Mouse (Mus musculus) embryonic fibroblast, embryonic 13.5 days (primary cell): ENCODE results near the gene Prmt7. TPM values are rescaled to one million over a fixed set of nuclear protein-coding genes. Genes with fewer than 3 reads are reported as not detected.

Experiments used
- H3K27ac ChIP-seq: 2 replicates; pipeline ENCODE4 v1.5.1; 2012; ENCODE audit warnings: low read length, control low read depth, inconsistent platforms; ENCODE audit not compliant: insufficient read depth
- H3K4me1 ChIP-seq: 2 replicates; pipeline ENCODE4 v1.6.1; 2011; ENCODE audit warnings: low read length; ENCODE audit not compliant: control insufficient read depth, insufficient read depth
- H3K4me3 ChIP-seq: 2 replicates; pipeline ENCODE4 v1.5.1; 2011; ENCODE audit warnings: mild to moderate bottlenecking, control low read depth, low read length; ENCODE audit not compliant: insufficient read depth
- CTCF ChIP-seq: IDR thresholded peaks from 2 replicates; pipeline ENCODE4 v1.5.1; 2011; ENCODE audit warnings: mild to moderate bottlenecking, control low read depth, low read length, moderate library complexity, borderline replicate concordance; ENCODE audit not compliant: insufficient read depth
- POLR2A ChIP-seq: IDR thresholded peaks from 2 replicates; pipeline ENCODE4 v1.6.1; 2011; ENCODE audit warnings: low read depth, mild to moderate bottlenecking, control low read depth, low read length, moderate library complexity
- polyA plus RNA-seq: library from polyadenylated mRNA; stranded (reverse); fragments of >200 nt; gene quantifications from 2 replicates; pipeline ENCODE4 v1.2.4, GENCODE M21; 2011; ENCODE audit warnings: low read depth; ENCODE audit not compliant: missing spikeins, insufficient read length

The Prmt7 gene
- polyA plus RNA-seq, 1 experiment = 33.6 TPM

DNA sequence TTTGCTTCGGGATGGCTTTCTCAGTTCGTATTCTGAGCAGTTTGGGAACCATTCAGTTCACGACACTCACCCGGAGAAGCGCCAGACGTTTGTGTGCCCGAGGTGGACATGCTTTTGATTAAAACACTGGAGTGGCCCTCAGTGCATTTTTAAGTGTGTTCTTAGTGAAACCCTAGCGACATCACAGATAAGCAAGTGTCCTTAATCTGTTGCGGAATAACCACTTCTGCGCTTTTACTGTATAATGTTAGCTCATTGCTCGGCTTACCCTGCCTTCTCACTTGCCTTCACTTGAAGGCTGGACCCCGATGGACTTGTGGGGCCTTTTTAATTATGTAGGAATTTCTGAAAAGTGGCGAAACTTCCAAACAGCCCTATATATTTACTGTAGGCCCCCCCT is 685 bp downstream of the Prmt7 start:
- H3K4me1 ChIP-seq = no peaks in the 10 kb centered on the region
- peak overlapping the region; percentile 72 for H3K4me3 ChIP-seq
- TF ChIP-seq POLR2A (no peak), CTCF (no peak)
- H3K27ac ChIP-seq = peak overlapping the region; percentile 62

DNA sequence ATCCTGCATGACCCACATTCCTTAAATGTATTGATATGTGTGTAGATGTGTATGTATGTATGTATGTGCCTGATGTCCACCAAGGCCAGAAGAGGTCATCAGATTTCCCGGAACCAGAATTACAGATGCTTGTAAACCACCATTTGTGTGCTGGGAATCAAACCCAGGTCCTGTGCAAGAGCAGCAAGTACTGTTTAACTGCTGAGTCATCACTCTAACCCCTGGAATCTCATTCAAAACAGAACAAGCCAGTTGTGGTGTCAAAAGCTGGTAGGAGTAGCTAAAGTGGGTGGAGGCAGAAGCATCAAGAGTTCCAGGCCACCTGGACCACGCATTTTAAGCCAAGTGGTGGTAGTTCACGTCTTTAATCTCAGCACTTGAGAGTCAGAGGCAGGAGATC is 3.2 kb downstream of the Prmt7 start:
- Histone ChIP-seq H3K27ac (no peak overlapping the region), H3K4me3 (no peak overlapping the region), H3K4me1 (no peaks in the 10 kb centered on the region)
- no peak for TF ChIP-seq POLR2A
- no peak for TF ChIP-seq CTCF

DNA sequence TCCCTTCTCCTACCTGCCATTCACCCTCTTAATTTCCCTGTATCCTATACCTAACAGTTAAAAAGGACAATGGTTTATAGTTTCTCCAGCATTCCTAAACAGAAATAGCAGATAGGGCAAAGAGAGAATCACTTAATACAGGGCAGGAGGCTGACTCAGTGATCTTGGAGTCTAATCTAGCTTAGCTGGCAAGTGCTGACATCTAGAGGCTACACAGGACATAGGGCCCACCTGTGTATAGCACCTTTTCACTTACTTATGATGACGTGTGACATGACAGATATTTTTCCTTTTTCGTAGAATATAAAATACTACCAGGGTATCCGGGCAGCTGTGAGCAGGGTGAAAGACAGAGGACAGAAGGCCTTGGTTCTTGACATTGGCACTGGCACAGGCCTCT is 8.9 kb downstream of the Prmt7 start:
- no peak overlapping the region for H3K27ac ChIP-seq
- H3K4me1 ChIP-seq = no peaks in the 10 kb centered on the region
- TF ChIP-seq CTCF = no peak
- H3K4me3 ChIP-seq = no peak overlapping the region

DNA sequence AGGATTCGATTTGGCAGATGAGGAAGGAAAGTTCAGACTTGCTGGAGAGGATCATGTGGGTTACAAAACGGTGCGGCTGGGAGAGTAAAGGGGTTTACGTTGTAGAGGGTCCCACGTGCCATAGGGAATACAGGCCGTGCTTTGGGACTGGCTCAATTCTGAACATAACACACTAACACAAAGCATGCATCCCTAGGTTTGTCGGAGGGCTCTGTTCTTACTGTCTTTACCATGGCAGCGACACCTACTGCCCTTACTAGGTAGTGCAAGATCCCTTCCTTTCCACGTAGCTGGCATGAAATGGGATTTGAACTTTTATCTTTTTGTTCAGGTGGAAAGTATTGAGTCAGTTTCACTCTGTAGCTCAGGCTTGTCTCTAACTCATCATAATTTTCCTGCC is 15.9 kb downstream of the Prmt7 start:
- no peaks in the 10 kb centered on the region for H3K4me1 ChIP-seq
- TF ChIP-seq POLR2A = no peak
- TF ChIP-seq CTCF = peak; percentile 55; the same call in 1 of the 2 replicates
- H3K27ac ChIP-seq = no peak overlapping the region
- H3K4me3 ChIP-seq = no peak overlapping the region

DNA sequence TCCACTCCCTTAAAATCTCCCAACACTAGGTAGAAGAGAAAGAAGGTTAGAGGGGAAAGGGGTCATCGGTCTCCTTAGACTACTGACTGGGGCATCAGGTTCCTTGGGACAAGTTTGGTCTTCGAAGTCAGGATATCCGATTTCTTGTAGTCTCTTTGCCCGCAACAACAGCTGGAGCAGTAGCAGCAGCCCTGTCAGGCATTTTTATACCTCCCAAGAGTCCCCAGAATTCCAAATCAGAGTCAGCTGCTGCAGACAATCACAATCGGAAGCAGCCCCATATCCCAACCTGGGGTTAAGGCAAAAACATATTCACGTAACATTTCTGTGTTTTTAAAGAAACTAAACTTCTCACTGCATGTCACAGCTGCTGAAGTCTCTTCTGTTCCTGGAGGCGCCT is 20.8 kb downstream of the Prmt7 start:
- H3K4me1 ChIP-seq = no peaks in the 10 kb centered on the region
- no peak overlapping the region for H3K27ac ChIP-seq
- no peak for TF ChIP-seq POLR2A
- no peak for TF ChIP-seq CTCF
- no peak overlapping the region for H3K4me3 ChIP-seq

DNA sequence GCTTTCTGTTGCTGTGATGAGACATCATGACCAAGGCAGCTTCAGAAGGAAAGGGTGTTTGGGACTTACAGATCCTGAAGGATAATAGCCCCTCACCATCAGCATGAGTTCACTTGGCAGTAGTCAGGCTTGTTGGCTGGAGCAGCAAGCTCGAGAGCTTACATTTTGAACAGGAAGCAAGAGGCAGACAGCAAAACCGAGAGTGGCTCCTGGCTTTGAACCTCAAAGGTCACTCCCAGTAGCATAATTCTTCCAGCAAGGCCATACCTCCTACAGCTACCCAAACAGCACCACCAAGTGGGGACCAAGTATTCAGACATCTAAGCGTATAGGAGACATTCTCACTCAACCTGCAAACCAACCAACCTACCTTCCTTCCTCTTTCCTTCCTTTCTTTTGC is 22.0 kb downstream of the Prmt7 start:
- H3K4me3 ChIP-seq = no peak overlapping the region
- no peak for TF ChIP-seq POLR2A
- TF ChIP-seq CTCF = no peak
- H3K27ac ChIP-seq = no peak overlapping the region
- H3K4me1 ChIP-seq = no peaks in the 10 kb centered on the region

DNA sequence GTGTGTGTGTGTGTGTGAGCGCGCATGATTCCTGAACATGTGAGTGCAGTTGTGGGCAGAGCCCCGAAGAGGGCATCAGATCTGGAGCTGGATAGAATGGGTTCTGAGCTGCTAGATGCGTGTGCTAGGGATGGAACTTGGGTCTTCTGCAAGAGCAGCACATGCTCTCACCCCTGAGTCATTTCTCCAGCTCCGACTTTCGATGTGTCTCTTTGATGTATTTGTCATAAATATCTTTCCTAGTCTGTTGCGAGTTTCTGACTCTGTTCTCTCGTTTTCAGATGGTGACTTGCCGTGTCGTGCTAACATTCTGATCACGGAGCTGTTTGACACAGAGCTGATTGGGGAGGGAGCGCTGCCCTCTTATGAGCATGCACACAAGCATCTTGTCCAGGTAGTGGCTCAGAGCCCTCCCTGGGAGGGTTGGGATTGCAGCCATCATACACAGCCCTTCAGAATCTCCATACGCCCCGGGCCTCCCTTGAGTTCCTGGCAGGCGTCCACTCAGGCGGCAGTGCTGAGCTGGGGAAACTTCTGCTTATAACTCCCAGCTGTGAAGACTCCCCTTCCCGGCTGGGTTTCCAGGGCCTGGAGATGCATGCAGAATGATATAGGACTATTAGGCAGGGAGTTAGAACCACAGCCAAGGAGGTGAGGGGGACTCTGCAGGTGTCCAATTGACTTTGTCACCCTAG is 24.0 kb downstream of the Prmt7 start:
- Histone ChIP-seq H3K4me1 (no peaks in the 10 kb centered on the region), H3K27ac (no peak overlapping the region), H3K4me3 (no peak overlapping the region)
- TF ChIP-seq POLR2A (no peak), CTCF (no peak)

DNA sequence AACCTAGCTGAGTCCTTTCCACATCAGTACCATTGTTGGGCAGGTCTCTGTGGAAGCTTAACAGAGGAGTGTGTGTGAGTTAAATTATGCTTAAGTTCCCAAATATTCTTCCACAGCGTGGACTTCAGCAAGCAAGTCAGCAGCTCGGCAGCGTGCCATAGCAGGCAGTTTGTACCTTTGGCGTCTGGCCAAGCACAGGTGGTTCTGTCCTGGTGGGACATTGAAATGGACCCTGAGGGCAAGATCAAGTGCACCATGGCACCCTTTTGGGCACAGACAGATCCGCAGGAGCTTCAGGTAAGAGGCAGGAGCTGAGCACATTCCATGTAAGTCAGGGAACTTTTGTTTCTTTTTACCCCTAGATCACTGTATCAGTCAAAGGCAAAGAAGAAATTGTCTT is 26.4 kb downstream of the Prmt7 start:
- Histone ChIP-seq H3K27ac (no peak overlapping the region), H3K4me1 (no peaks in the 10 kb centered on the region), H3K4me3 (no peak overlapping the region)
- TF ChIP-seq CTCF (no peak), POLR2A (no peak)

DNA sequence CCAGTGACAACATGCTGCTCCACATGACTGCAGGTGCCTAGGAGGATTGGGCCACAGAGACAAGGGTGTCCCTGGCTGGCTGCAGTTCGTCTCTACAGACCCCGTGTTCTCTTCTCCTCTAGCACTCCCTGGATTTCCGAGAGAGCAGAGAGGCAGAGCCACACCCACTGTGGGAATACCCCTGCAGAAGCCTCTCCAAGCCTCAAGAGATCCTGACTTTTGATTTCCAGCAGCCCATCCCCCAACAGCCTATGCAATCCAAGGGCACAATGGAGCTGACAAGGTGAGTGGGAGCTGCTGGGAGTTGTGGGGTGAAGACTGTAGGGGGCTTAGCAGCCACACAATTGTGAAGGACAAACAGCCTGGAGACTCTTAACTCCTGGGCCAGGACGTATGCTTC is 39.5 kb downstream of the Prmt7 start:
- Histone ChIP-seq H3K4me3 (no peak overlapping the region), H3K27ac (no peak overlapping the region), H3K4me1 (no peaks in the 10 kb centered on the region)
- TF ChIP-seq CTCF (no peak), POLR2A (no peak)

DNA sequence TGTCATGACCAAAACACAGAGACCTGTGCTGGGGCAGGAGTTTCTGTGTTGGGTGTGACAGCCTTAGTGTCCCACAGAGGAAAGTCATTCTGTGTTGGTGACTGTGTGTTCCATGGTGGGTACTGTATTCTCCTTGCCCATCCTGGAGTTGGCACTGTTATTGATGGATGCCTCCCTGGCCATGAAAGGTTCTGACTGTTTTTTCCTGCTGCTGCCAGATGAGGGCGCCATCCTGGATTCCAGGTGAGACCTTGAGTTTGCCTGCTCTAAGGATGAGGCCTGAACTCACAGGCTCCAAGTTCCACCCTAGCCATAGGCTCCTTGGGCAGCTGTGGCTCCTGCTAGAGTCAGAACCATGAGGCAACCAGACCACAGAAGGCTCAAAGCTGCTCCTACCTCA is 47.4 kb downstream of the Prmt7 start:
- TF ChIP-seq CTCF (no peak), POLR2A (no peak)
- Histone ChIP-seq H3K4me1 (no peaks in the 10 kb centered on the region), H3K4me3 (no peak overlapping the region), H3K27ac (no peak overlapping the region)

DNA sequence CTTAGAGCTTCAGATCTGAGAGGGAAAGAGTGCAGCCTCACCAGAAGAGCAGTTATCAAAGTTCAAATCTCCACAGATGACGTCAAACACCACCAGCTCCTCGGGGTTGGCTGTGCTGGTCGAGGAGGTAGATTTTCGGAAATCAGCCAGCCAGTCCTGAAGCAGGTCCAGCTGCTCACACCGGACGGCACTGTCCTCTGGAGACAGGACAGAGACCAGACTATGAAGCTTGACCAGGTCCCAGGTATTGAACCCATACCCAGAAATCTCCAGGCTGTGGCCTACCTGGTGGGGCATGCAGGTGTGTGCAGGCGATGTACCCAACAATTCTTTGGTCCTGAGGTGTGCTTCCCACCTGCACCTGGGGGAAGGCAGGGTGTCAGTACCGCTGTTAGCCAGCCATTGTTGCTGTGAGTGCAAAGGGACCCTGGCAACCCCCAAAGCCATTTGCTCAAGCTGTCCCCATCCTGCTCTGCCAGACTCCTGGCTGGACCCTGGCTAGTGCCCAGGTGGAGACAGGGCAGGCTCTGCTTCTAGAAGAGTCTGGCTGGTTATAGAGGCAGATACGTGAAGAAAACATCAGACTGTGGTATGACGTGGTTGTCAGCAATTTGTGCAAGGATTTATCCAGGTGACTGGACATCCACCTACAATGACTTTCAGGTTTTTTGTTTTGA is 49.0 kb downstream of the Prmt7 start:
- TF ChIP-seq CTCF (no peak), POLR2A (no peak)

More for the DNA sequence above, 49.0 kb downstream of the Prmt7 start:
- no peak overlapping the region for H3K4me3 ChIP-seq
- no peak overlapping the region for H3K27ac ChIP-seq
- H3K4me1 ChIP-seq = no peaks in the 10 kb centered on the region
